Mouse (Mus musculus) right cerebral cortex, postnatal 4 days (tissue): ENCODE measurements around the gene Gstt2.

ENCODE experiments used
- DNase-seq: peaks from one replicate; pipeline ENCODE4 v3.0.0-alpha.2; 2022

The Gstt2 gene

DNA sequence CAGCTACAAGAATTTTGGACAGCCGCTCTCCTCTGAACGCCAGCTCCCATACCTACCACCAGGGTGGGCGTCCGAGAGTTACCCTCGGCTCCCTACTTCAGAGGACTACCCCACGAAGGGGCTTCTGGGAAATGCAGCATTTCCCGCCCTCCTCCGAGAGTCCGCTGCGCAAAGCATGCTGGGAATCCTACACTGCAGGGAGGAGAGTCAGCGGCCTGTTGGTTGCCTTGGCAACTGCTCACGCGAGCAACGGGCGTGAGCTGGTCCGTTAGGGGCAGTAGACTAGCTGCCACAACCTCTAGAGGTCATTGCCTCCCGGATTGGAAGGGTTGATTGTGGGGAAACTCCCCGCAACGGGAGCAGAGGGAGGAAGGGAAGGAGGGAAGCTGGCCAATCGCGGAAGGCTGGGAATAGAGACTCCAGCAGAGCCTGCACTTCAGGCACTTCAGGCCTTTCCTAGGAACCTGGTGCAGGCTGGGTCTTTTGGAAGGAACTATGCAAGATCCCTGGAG lies at the start of gene Gstt2:
TSS of gene Gstt2 (minus strand) at position 177 of the 512 bp plus-strand sequence.
- peak; percentile 85 for DNase-seq

DNA sequence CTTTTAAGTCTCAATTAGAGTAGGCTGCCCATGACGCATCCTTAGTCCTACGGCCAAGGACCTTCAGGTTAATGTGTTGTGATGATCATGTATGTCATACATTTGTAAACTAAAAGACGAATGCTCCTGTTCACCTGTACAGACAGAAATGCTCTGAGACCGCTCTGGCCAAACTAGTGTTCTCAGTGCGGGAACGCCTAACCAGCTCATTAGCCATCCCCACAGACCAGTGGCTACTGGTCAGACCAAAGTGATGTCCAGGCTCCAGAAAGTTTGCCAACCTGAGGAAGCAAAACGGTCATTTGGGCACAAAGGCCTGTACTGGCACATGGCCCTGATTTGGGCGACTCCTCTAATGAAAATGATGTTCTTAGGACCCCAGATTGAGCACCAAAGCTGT lies 47.5 kb upstream of the Gstt2 start:
- DNase-seq, result no peak

DNA sequence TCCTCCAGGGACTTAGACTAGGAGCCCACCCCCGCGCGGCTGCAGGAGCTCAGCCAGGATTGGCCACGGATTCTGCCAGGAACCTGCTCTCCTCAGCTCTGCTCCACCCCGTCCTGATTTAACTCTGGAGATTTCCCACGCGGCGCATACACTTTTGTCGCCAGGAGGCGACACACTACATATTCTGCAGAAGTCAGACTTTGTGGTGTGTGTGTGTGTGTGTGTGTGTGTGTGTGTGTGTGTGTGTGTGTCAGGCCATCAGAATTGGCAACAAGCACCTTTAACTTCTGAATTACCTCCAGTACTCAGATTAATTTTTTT lies 46.0 kb upstream of the Gstt2 start:
- DNase-seq, result peak; percentile 70

DNA sequence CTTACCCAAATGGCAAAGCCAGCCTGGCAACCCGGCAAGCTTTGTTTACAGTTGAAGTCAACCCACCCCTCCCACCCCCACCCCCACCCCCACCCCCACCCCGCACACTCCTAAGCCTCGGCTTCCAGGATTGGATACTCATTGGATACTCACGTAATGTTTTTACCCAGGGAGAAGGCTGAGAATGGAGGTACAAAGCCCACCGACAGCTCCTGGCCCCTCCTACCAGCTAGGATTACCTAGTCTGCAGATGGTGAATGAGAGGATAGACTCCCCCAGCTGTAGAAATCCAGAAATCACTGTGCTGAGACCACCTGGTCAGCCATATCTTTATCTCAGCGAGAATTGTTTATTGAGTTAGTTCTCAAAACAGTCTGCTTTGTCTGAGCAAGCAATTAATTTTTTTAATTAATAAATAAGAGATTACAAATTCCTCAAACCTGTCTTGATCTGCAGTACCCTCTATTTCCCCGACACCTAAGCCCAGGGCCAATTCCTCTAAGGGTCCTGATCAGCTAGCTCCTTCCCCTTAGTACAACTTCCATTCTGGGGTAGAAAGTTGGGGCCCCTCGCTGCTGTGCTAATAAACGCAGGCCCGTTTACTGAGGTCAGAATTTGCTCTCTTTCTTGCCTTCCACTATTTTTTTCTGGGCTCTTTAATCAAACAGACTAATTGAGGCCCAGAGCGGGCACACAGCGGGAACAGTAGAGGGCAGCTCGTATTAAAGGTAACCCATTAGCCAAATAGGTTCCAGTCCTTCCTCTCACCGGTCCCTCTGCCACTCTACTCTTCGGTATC lies 45.4 kb upstream of the Gstt2 start:
- DNase-seq, result no peak

- no peak for DNase-seq
Measured at GRCm38 (mm10) chr10:75881578-75882432, 44.6 kb upstream of the Gstt2 start.

DNA sequence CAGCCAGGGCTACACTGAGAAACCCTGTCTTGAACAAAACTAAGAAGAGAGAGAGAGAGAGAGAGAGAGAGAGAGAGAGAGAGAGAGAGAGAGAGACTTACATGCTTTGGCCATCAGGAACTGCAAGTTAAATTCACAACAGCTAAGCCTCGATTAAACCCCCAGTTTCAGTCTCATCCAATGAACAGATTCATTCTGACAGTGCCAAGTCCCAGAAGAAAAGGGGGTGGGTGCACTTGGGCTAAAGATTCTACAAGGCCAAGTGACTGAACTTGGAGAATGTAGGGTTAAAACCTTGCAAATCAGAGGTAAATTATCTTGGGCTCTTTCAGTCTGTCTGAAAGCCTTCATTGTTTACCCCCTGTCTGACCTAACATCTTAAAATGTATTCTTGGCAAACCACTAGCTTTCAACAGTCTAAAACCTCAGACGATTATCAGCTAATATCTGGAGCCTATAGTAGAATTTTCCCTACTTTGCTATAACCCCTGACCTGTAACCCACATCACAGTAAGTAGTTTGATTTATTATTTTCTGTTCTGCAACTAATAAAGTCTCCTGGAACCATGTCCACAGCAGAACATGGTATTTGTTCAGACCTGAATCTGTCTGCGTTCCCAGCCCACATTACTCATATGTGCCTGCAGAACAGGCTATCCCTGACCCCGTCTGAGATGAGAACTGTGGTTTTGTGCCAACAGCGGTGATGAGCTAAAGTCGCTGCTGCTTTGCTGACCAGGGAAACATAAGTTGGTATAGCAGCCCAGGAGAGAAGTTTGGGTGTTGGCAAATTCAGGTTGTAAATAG lies 43.8 kb upstream of the Gstt2 start:
- DNase-seq, result no peak

GRCm38 (mm10) chr10:75880351-75880750 lies 43.1 kb upstream of the Gstt2 start:
- DNase-seq, result no peak

DNA sequence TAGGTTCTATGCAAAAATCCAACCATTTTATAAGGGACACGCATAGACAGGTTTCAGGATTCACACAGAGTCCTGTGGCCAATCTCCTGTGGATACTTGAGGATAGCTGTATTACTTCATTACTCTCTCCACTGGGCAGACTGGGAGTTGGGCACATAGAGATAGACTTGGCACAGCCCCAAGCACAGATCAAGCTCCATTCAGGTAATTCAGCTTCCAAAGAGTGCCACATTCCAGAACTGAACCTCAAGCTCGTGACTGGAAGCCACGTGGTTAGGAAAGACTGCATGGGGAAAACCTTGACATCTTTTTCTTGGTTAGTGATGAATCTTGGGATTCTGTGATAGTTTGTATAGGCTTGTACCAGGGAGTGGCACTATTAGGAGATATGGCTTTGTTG lies 41.6 kb upstream of the Gstt2 start:
- no peak for DNase-seq

GRCm38 (mm10) chr10:75873543-75874170 lies 36.4 kb upstream of the Gstt2 start:
- no peak for DNase-seq

GRCm38 (mm10) chr10:75872915-75873542 lies 35.8 kb upstream of the Gstt2 start:
- peak; percentile 80 for DNase-seq

- DNase-seq, result no peak
Measured at GRCm38 (mm10) chr10:75872025-75872914, 35.0 kb upstream of the Gstt2 start.

- no peak for DNase-seq
Measured at GRCm38 (mm10) chr10:75861587-75861986, 24.4 kb upstream of the Gstt2 start.

DNA sequence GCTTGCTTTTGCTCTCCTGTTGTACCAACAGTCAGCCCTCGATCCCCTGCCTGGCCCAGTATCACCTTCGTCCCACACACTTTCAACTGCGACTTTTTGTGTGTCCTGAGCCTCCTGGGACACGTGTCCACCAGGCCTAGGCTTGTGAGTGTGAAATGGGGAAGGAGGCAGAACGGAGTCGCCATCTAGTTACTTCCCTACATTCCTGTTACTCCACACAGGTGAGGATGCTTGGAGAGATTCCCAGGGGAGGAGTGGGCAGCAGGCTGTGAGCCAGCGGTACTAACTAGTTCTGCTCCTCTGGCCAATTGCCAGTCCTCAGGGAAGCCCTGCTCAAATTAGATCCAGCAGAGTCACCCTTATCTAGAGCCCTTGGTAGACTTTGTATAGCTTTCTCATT lies 23.5 kb upstream of the Gstt2 start:
- DNase-seq, result no peak

DNA sequence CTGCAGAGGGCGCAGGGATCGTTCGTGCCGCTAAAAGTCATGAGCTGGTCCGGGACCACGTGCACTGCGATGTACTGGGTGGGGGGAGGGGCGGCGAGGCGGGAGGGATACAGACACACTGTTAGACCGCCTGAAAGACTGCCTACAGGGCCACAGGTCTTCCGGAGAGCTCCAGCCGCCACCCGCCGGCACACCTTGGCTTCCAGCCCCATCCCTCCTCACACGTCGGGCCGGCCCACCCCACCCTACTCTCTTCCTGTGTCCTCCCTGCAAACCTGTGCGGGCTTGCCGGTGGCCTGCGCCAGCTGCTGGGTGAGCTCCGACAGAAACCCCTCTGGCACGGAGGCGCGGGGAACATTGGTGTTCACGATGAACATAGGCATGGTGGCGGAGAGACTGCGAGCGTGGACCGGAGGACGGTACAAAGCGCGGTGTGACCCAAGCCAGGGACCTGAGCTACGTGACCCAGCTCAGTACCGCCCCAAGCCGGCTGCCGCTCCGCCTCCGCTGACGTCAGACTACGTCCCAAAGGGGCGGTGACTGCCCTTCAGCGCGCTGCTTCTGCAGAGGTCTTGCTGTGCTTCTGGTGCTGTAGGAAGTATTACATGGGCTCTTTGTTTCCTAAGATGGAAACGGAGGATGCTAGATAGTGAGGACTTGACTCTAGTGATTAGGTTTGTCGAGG lies 22.7 kb upstream of the Gstt2 start, which contains the start of gene Mif:
TSS of gene Mif (minus strand) at position 455 of the 685 bp plus-strand sequence.
- peak; percentile 77 for DNase-seq

DNA sequence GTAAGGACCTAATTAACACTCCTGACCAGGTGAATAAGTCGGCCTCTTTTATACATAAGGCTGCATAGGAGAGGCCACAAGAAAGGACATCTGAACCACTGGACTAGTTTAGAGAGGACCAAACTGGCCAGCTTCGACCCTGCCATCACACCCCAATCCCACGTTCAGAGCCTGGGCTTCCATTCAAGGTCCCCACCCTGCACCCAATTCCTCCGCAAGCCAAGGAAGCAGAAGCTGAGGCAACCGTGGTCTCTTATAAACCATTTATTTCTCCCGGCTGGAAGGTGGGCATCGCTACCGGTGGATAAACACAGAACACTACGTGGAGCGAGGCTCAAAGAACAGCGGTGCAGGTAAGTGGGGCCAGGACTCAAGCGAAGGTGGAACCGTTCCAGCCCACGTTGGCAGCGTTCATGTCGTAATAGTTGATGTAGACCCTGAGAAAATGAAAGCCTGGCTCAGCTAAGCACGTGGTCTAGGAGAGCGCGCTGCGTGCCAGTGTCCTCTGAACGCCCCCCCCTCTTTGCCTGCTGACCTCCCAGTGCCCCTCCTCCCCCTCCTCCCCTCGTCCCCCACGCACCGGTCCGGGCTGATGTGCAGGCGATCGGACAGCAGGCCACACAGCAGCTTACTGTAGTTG lies 22.0 kb upstream of the Gstt2 start:
- DNase-seq, result peak; percentile 53

GRCm38 (mm10) chr10:75857598-75857997 lies 20.4 kb upstream of the Gstt2 start:
- no peak for DNase-seq

- DNase-seq, result no peak
Measured at GRCm38 (mm10) chr10:75856976-75857375, 19.8 kb upstream of the Gstt2 start.

- no peak for DNase-seq
Measured at GRCm38 (mm10) chr10:75856155-75856907, 19.1 kb upstream of the Gstt2 start.

DNA sequence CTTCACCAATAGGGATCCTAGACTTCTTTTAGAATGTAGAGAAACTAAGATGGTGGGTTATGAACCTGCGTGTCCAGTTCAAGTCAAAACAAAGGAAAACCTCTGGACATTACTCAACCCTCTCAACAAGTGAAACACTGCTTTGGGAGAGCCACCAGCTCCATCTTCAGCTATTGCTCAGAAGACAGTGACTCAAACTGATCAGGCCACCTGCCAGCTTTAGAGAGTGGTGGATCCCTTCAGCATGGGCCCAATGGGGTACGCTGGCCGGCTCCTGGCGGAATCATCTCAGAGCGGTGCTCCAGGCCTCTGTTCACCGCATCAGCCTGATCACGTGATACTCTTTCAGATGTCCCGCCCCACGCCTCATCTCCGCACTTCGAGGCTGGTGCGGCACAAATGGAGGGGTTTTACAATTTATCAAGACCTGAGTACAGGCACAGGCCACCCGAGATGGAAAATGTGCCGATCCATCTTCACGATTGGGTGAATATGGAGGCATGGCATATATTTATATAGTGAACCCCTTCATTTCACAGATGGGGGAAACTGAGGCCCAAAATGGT lies 18.3 kb upstream of the Gstt2 start:
- DNase-seq, result no peak
